Mouse (Mus musculus): ENCODE measurements around the gene Zfhx2.

Zfhx2 gene

GRCm38 (mm10) chr14:55032695-55033225 lies 59.4 kb downstream of the Zfhx2 start:
- no peak for DNase-seq

- no peak for DNase-seq
Measured at GRCm38 (mm10) chr14:55029034-55029698, 63.0 kb downstream of the Zfhx2 start.

- no peak for DNase-seq
Measured at GRCm38 (mm10) chr14:55028333-55028835, 63.7 kb downstream of the Zfhx2 start.

- no peak for DNase-seq
Measured at GRCm38 (mm10) chr14:55027653-55028052, 64.5 kb downstream of the Zfhx2 start.

GRCm38 (mm10) chr14:55027251-55027650 lies 64.9 kb downstream of the Zfhx2 start:
- DNase-seq, result no peak

GRCm38 (mm10) chr14:55025527-55025926 lies 66.6 kb downstream of the Zfhx2 start:
- no peak for DNase-seq

GRCm38 (mm10) chr14:55024236-55024635 lies 67.9 kb downstream of the Zfhx2 start:
- peak; percentile 28 to 38 for DNase-seq

- DNase-seq, result no peak
Measured at GRCm38 (mm10) chr14:55023011-55023410, 69.1 kb downstream of the Zfhx2 start.

- no peak for DNase-seq
Measured at GRCm38 (mm10) chr14:55020394-55020793, 71.7 kb downstream of the Zfhx2 start.

- no peak for DNase-seq
Measured at GRCm38 (mm10) chr14:55016876-55017275, 75.2 kb downstream of the Zfhx2 start.

- no peak for DNase-seq
Measured at GRCm38 (mm10) chr14:55015767-55016111, 76.4 kb downstream of the Zfhx2 start.

- peak; percentile 98 for DNase-seq
Measured at GRCm38 (mm10) chr14:55014991-55015766, 76.9 kb downstream of the Zfhx2 start, which contains the start of gene Ngdn. TSS of gene Ngdn (plus strand) at chr14:55015454.

- no peak for DNase-seq
Measured at GRCm38 (mm10) chr14:55014591-55014990, 77.5 kb downstream of the Zfhx2 start.

GRCm38 (mm10) chr14:55011116-55011515 lies 81.0 kb downstream of the Zfhx2 start:
- DNase-seq, result no peak

Measured in lung, adult 18-20 months (tissue).